Mouse (Mus musculus) neural tube, embryonic 10.5 days (tissue): ENCODE data around the gene Olfr1480.

Experiments used
- DNase-seq: peaks from one replicate; pipeline ENCODE4 v3.0.0-alpha.2; 2017; ENCODE audit warnings: low spot score; ENCODE audit errors: extremely low spot score

Olfr1480 gene

GRCm38 (mm10) chr19:13527613-13528012 lies at the start of gene Olfr1480:
Olfr1480 (plus strand) TSS chr19:13527913.
- no peak for DNase-seq

GRCm38 (mm10) chr19:13480096-13480495 lies 47.6 kb upstream of the Olfr1480 start, which contains the start of gene Olfr1475:
Olfr1475 (minus strand) TSS chr19:13480196.
- DNase-seq, result no peak

- DNase-seq, result no peak
Measured at GRCm38 (mm10) chr19:13500246-13500645, 27.5 kb upstream of the Olfr1480 start, which contains the start of gene Olfr1477. Olfr1477 (plus strand) TSS chr19:13500546.
